Mouse (Mus musculus) embryonic fibroblast, embryonic 13.5 days (primary cell): Measurements from ENCODE around the gene Gp9.

Experiments
- CTCF ChIP-seq: IDR thresholded peaks from 2 replicates; pipeline ENCODE4 v1.5.1; 2011; ENCODE audit warnings: mild to moderate bottlenecking, control low read depth, low read length, moderate library complexity, borderline replicate concordance; ENCODE audit not compliant: insufficient read depth
- POLR2A ChIP-seq: IDR thresholded peaks from 2 replicates; pipeline ENCODE4 v1.6.1; 2011; ENCODE audit warnings: low read depth, mild to moderate bottlenecking, control low read depth, low read length, moderate library complexity

- TF ChIP-seq POLR2A (no peak), CTCF (no peak)
Measured at GRCm38 (mm10) chr6:87790779-87791480, 13.1 kb downstream of the Gp9 start.
